Mouse (Mus musculus): ENCODE results near the gene Coq10b. TPM values are rescaled to one million over a fixed set of nuclear protein-coding genes. Genes with fewer than 3 reads are reported as not detected.
"Not testable (repeated sequence)": the region's sequence is repeated elsewhere in the genome, so short reads cannot be mapped to it uniquely, and the experiment has no call there.

Coq10b gene
- total RNA-seq, 2 experiments from 2014 or later: 15.2 to 20.7 TPM

DNA sequence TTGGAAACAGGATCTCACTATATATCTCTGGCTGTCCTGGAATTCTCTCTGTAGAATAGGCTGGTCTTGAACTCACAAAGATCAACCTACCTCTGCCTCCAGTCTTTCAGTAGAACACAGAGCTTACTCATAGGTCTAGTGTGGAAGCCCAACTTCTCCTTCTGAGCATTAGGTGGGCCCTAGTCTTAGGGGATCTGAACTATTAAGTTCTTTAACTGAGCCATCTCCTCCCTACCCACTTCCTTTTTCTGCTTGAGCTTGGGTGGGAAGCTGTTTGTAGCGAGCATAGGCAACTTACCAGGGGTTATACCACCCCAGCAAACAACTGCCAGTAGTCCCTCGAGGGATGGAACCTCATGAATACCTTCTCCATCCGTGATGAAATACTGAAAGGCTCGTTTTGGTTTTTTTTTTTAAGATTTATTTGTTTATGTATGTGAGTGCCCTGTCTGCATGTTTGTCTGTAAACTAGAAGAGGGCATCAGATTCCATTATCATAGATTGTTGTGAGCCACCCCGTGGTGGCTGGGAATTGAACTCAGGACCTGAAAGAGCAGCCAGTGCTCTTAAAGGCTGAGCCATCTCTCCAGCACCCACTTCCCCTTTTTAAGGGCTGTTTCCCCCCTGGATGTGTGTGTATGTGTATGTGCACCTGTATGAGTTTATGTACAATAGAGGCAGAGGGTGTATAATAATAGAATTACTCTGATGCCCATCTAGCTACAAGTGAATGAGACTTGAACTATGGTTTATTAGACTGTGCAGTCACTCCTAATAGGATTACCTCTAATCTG, 2.9 kb downstream of the Coq10b start:
- peak; percentile 12; the same call in 1 of the 2 replicates for ATAC-seq (replicated peaks; ENCODE audit: poor library complexity)

DNA sequence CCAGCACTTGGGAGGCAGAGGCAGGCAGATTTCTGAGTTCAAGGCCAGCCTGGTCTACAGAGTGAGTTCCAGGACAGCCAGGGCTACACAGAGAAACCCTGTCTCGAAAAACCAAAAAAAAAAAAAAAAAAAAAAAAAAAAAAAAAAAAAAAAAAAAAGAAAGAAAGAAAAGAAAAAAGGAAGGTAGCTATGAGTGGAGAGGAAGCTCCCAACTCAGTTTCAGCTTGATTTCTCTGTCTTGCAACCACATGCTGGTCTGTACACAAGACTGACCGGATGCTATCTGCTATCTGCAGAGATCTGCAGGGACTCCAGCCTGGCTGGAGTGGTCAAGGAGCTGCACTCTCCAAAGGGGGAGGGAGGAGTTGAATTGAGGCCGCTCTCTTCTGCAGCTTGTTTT, 5.8 kb downstream of the Coq10b start:
- not testable (repeated sequence) for ATAC-seq (replicated peaks; ENCODE audit: poor library complexity)

DNA sequence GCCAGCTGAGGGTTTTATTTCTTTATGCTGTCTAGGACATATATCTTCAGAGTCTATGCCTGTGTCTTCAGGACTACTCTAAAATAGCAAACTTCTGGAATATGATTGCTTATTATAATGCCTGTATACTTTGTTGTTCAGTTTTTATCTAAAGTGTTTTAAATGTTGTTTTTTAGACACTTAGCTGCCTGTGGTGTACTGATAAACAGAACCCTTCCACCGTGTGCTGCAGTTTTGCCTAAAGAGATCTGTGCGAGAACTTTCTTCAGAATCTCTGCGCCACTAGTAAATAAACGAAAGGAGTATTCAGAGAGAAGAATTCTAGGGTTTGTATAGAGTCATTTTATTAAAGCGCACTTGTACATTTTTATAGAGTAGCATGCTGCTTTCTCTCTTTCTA, 8.5 kb downstream of the Coq10b start:
- ATAC-seq (replicated peaks; ENCODE audit: poor library complexity): peak; percentile 56; the same call in 1 of the 2 replicates

DNA sequence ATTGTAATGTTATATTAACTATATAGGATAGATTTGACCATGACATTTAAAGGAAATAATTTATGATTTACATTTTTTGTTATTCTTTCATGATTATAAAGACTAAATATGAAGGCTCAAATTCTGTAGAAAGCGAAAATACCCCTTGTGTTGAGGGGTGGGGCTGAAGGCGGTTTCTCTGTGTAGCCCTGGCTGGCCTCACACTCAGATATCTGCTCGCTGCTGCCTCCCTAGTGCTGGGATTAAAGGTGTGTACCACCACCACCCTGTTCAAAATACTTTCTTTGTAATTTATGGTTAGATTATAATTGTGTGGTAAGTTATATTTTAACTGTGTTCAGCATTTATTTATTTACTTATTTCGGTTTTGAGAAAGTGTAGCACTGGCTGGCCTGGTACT, 9.2 kb downstream of the Coq10b start:
- no peak for ATAC-seq (replicated peaks; ENCODE audit: poor library complexity)

DNA sequence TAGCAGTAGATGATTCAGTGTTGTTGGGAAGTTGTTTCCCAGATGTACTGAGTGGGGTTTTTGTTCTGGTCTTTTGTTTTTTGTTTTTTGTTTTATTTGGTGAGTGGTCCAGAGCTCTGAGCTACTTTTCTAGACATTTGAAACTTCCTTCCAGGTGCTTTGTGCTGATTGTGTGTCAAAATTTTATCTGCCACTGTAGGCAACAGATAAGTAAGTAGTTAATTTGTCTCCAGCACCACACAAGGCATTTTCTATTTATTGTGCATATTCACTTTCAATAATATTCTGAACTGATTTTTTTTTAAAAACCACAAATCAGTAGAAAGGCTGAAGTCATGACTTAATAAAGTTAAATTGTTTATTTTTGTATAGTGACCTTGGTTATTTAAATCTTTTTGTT, 19.8 kb downstream of the Coq10b start:
- not testable (repeated sequence) for ATAC-seq (replicated peaks; ENCODE audit: poor library complexity)

DNA sequence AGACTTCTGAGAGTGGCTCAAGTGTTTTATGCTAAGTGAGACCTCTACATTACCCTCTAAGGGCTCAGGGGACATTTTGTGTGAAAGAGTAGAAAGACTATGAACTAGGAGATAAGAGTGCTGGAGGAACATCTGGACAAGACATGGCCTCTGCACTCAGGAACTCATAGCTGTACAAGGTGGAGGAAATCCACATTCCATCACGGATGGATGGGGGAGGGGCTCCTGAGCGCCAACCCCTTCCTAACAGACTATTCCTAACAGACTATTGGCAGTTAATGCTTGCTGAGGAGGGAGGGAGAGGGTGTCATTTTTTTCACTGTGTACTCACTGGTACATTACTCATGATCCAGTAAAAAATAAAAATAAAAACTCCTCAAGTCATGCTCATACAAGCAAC, 22.2 kb downstream of the Coq10b start:
- ATAC-seq (replicated peaks; ENCODE audit: poor library complexity): no peak

DNA sequence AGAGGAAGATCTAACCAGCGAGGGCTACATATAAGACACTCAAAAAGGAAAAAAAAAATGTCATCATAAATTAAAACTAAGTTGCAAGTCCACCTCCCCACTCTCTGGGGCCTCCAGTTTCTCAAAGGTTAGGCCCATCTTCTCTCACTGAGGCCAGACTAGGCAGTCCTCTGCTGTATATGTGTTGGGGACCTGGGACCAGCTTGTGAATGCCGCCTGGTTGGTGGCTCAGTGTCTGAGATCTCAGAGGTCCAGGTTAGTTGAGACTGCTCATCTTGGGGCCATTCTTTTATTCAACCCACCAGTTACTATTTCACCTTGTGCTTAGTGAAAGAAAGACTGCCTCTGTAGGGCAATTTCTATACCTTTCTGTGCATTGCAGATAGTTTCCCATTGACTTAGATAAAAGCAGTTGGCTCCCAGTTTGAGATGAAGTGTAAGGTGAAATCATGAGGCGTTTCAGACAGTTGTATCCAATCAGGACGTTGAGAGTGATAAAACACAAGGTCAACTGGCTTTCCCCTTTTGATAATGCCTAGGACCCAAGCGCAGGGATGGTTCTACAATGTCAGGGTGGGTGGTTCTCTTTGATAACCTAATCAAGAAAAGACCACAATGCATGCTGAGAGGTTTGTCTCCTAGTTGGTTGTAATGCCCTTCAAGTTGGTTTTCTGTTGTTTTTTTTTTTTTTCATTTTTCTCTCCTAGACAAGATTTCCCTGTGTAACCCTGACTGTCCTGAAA, 23.3 kb downstream of the Coq10b start:
- ATAC-seq (replicated peaks; ENCODE audit: poor library complexity): peak; percentile 93

DNA sequence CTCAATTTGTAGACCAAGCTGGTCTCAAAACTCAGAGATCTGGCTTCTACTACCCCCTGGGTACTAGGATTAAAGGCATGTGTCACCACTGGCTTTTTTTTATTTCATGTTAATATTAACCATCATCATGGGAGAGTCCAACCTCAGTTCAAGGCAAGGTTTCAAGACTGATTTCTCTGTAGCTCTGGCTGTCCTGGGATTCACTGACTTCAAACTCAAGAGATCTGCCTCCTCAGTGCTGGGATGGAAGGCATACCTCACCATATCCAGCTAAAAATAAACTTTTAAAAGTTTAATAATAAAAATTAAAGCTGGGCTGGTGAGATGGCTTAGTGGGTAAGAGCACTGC, 23.8 kb downstream of the Coq10b start:
- peak; percentile 14; the same call in 1 of the 2 replicates for ATAC-seq (replicated peaks; ENCODE audit: poor library complexity)

DNA sequence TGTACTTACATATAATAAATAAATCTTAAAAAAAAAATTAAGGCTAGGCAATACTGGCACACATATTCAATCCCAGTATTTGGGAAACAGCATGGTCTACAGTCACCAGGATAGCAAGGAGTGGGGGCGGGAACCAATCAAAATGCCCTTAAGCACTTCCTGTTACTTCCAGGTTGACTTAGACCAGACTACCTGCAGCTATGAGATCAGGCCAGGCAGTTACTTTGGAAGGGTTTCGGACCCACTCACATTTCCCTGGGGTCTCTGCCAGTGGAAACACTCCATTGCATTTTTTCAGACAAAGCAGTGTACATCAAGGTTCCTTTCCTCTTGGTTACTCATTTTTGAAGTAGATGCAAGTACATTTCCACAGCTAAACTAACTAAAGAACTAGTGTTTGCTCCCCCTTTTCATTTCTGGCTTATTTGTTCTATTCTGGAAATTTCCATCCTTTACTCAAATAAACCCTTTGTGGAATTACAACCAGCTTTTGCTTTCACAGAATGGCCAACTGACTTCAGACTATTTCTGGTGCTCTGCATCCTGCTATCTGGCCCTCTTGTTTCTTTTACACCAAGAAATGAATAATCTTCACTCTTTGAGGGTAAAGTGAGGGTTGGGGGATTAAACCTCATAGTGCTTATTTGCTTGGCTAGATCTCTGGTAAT, 24.4 kb downstream of the Coq10b start:
- ATAC-seq (replicated peaks; ENCODE audit: poor library complexity): no peak

DNA sequence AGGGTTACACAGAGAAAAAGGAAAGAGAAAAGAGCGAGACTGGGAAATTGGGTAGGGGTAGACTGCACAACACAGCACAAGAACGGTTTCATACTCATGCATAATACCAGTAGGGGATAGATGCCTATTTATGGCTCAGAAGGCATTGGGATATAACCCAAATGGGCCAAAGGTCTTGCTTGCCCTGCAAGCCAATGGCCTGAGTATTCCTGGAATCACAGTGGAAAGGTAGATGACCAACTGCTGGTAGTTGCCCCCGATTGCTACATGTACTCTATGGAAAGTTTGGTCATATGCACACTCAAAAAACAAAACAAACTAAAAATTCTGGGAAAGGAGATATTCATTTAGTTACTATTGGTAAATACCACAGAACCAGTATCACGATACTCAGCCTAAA, 27.1 kb downstream of the Coq10b start:
- no peak for ATAC-seq (replicated peaks; ENCODE audit: poor library complexity)

DNA sequence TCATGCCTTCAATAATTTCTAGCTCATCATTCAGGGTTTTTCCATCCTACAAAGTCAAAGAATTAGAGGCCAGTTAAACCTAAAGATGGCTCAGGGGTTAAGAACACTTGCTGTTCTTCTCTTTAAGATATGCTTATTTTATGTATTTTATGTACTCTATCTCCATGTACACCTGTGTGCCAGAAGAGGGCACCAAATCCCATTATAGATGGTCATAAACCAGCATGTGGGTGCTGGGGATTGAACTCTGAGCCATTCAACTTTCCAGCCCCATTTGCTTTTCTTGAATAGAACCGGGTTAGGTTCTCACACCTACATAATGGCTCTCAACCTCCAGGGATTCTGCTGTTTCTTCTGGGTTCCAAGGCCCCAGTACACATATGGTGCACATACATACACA, 29.5 kb downstream of the Coq10b start:
- ATAC-seq (replicated peaks; ENCODE audit: poor library complexity): peak; percentile 47

DNA sequence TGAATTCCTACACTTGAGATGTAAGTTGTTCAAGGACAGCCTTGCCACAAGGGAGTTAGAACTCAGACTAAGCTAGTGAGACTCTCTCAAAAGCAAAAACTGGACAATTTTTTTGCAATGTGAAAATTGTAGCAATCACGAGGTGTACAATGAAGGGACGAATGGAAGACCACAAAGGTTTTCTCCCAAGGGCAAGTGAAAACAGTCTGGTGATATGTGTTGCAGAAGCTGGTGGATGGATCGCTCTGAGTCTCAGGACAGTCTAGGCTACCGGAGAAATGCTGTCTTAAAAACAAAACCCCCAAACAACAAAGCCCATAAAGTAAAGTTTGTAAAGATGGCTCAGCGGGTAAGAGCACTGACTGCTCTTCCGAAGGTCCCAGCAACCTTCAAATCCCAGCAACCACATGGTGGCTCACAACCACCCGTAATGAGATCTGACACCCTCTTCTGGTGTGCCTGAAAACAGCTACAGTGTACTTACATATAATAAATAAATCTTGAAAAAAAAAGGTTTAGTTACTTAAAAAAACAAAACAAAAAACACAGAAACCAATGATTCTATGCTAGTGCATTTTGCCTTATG, 33.3 kb downstream of the Coq10b start:
- no peak for ATAC-seq (replicated peaks; ENCODE audit: poor library complexity)

DNA sequence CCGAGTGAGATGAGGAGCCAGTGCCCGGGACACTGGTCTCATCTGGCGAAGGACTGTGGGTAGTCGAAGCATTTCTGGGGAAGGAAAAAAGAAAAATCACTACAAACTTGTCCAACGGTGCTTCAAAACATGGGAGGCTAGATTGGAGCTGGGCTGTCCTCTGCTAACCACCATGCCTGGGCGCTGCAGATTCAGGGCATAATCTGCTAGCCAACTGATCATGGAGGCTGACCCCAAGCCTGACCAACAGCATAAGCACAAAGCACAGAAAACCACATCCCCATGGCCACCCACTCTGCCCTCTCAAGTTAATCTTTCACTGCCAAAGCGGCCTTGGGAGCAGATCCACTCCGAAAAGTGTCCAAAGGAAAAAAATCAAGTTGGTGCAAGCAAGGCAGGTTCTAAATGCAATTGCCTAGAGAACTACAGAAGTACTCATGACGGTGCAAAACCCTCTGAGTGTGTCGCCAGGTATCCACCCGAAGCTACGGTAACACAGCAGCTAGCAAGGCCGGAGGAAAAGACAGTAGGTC, 34.4 kb downstream of the Coq10b start:
- ATAC-seq (replicated peaks; ENCODE audit: poor library complexity): 0 out of 2 replicates have a peak, but pooled peaks have one; percentile 1

DNA sequence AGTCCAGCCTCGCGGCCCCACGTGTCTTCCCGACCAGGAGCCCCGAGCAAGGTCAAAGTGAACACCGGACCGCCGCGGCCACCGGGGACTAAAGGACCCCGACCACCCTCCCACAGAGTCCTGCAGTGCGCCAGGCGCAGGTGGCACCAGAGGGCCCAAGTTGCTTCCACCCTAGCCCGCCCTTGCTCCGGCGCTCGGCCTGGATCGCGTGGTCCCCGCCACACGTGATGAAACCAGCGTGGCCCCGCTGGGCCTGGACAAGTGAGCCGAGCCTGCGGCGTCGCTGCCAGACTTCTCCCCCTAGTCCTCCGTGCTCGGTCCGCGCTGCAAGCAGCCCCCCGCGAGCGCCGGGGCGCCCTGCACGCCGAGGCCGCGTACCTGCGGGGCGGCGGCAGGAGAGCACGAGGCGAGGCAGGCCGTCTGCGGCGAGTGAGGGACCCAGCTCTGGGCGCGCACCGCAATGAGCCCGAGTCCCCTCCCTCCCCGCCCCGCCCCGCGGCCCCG, 34.9 kb downstream of the Coq10b start:
- no peak; the same call in 1 of the 2 replicates for ATAC-seq (replicated peaks; ENCODE audit: poor library complexity)

DNA sequence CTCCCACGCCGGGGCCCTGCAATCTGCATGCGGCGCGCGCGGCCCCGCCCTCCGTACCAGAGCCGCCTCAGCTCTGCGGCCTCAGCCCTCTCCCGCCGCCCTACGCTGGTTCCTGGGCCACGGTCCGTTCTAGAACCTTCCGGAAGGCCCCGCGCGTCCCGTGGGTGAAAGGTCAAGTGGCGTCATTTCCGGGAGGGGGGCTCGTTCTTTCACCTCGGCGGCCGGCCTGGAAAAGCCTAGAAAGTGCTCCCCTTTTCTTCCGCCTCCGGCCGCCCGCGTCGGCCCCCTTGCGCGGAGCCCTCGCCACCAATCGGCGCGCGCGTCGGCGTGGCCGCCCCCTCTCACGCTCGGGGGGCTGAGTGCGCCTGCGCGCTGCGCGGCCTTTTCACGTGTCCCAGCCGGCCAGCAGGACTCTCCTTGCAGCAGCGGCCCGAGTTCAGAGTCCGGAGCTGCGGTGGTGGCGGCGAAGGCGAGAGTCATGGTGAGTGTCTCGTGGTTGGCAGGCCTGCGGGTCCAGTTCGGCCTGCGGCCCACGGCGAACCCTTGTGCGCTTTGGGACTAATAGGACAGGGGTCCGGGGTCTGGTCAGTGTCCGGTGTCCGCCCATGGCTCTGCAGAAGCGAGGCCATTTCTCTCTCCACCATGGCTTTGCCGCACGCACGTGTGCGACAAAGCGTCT, 35.5 kb downstream of the Coq10b start, which contains the start of the genes Hspe1 and Hspd1:
Gene Hspe1, plus strand, starts transcription at position 201 of the 679 bp plus-strand sequence.
Gene Hspd1, minus strand, starts transcription at position 312 of the 679 bp plus-strand sequence.
- peak; percentile 81 for ATAC-seq (replicated peaks; ENCODE audit: poor library complexity)

DNA sequence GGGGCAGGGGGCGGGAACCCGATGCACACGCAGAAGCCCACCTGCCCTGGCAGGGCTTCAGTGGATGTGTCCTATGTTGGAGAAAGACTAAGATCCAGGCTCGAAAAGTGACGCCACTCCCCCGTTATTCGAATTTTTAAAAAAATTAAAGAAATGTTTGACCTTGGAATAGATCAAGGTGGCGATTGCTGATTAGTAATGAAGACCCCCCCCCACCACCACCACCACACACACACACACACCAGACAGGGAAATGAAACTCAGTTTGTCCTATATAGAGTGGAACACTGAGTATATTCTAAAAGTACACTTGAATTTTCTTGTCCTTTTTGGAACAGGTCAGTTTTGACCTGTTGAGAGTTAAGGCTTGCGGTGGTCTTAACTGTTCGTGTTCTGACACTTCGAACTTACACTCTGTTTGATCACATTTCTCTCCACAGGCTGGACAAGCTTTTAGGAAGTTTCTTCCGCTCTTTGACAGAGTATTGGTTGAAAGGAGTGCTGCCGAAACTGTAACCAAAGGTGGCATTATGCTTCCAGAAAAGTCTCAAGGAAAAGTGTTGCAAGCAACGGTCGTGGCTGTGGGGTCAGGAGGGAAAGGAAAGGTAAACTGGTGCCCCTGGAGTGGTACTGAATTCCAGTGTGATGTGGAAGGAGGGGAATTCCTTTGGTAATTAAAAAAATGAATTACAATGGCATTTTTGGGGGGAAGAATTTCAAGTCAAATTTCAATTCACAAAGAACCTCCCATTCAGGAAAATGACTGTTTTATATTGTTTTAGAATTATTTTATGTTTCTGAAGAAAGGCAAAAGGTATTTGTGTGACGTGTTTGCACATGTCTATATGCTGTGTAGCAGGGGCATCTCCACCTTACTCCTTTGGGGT, 36.3 kb downstream of the Coq10b start:
- no peak for ATAC-seq (replicated peaks; ENCODE audit: poor library complexity)

DNA sequence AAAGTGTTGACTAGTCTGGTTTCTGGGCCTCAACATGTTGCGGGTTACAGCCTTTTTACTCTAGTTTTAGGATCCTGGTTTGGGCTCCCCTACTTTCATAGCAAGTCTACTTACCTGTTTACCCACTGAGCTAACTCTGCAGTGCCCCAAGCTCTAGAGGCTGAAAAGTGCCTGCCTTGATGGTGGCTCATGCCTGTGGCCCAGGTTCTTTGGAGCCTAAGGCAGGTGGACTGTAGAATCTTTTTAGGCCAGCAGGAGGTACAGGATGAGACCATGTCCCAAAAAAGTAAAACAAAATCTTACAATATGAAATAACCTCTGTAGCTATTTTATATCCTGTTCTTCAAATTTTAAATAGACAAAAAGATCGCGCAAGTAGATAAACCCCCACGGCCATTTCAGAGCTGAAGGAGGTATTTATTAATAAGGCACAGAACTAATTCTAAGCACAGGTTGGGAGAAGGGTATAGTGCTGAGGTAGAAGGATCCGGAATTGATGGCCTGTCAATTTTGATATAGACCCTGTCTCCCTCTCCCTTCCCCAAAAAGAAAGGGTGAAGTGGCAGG, 37.0 kb downstream of the Coq10b start:
- ATAC-seq (replicated peaks; ENCODE audit: poor library complexity): no peak

DNA sequence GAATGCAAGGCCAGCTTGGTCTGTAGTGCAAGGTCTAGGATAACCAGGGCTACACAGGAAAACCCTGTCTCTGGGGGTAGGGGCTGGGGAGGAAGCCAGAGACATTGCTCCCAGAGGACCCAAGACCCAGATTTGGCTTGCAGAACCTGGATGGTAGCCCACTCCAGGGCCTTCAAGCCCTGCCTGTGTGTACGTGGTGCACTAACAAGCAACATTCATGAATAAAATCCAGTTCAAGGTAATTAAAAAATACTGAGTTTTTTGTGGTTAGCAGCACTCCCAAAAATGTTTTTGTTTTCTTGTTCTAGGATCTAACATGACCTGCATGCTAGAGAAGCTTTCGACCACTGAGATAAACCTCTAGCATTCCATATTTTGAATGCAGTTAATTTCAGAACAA, 39.5 kb downstream of the Coq10b start:
- no peak for ATAC-seq (replicated peaks; ENCODE audit: poor library complexity)

DNA sequence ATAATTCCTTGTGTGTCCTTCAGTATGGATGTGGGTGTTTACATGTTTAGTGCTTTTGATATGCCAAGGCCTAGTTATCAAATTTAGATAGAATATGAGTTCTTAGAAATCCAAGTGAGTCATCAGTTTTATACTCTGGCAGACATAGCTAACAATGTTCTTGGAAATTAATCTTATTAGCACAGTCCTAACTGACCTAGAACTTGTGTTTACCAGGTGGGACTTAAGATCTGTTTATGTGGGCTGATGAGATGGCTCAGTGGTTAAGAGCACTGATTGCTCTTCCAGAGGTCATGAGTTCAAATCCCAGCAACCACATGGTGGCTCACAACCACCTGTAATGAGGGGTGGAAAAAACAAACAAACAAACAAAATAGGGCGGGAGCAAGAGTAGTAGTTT, 39.9 kb downstream of the Coq10b start:
- no peak for ATAC-seq (replicated peaks; ENCODE audit: poor library complexity)
